Mouse (Mus musculus) midbrain, embryonic 11.5 days (tissue): ENCODE data around the gene Siah2. TPM values are rescaled to one million over a fixed set of nuclear protein-coding genes. Genes with fewer than 3 reads are reported as not detected.
A peak's percentile ranks its signal among the peaks of the same experiment; 100 is the strongest.

Experiments
- ATAC-seq: fragments of 200-750 bp; cut with Nextera tagmentation; 2 replicates; pipeline ENCODE4 v1.8.0; 2017; ENCODE audit warnings: moderate TSS enrichment, moderate library complexity; ENCODE audit not compliant: low FRiP score
- DNase-seq: peaks from one replicate; pipeline ENCODE4 v3.0.0; 2015; ENCODE audit warnings: low spot score; ENCODE audit errors: missing footprints
- H3K27ac ChIP-seq: fragments of 300-500 bp; sonication (generic); 2 replicates; pipeline ENCODE4 v1.5.1; 2014; ENCODE audit warnings: low read depth, low read length
- H3K27me3 ChIP-seq: fragments of 300-500 bp; sonication (generic); 2 replicates; pipeline ENCODE4 v1.6.1; 2014; ENCODE audit warnings: mild to moderate bottlenecking, low read length, moderate library complexity, mixed read lengths; ENCODE audit not compliant: control insufficient read depth, insufficient read depth
- H3K36me3 ChIP-seq: fragments of 300-500 bp; sonication (generic); 2 replicates; pipeline ENCODE4 v1.6.1; 2014; ENCODE audit warnings: mild to moderate bottlenecking, low read length, moderate library complexity, mixed read lengths; ENCODE audit not compliant: control insufficient read depth, insufficient read depth
- H3K4me1 ChIP-seq: fragments of 300-500 bp; sonication (generic); 2 replicates; pipeline ENCODE4 v1.6.1; 2014; ENCODE audit warnings: low read length; ENCODE audit not compliant: control insufficient read depth, insufficient read depth
- H3K4me2 ChIP-seq: fragments of 300-500 bp; sonication (generic); 2 replicates; pipeline ENCODE4 v1.6.1; 2014; ENCODE audit warnings: mild to moderate bottlenecking, moderate library complexity
- H3K4me3 ChIP-seq: fragments of 300-500 bp; sonication (generic); 2 replicates; pipeline ENCODE4 v1.5.1; 2014; ENCODE audit warnings: low read depth, low read length
- H3K9ac ChIP-seq: fragments of 300-500 bp; sonication (generic); 2 replicates; pipeline ENCODE4 v1.6.1; 2014; ENCODE audit warnings: low read length
- H3K9me3 ChIP-seq: fragments of 300-500 bp; sonication (generic); 2 replicates; pipeline ENCODE4 v1.6.1; 2016; ENCODE audit warnings: low read length; ENCODE audit not compliant: control insufficient read depth
- WGBS: fragments of 180-500 bp; shearing (Covaris S2); extraction: QIAGEN DNeasy Blood & Tissue Kit; methylation state at CpG from one replicate; pipeline ENCODE4 v1.1.7; 2014; 5-methylcytosine and 5-hydroxymethylcytosine counted together
- polyA plus RNA-seq: library from polyadenylated mRNA; unstranded; fragments of >200 nt; fragmentation: Nextera tagmentation; extraction: Ambion mirVana; gene quantifications from 2 replicates; pipeline ENCODE4 v1.2.1, GENCODE M21; 2014

The Siah2 gene
- polyA plus RNA-seq, 1 experiment from 2014 or later: 4.0 TPM

DNA sequence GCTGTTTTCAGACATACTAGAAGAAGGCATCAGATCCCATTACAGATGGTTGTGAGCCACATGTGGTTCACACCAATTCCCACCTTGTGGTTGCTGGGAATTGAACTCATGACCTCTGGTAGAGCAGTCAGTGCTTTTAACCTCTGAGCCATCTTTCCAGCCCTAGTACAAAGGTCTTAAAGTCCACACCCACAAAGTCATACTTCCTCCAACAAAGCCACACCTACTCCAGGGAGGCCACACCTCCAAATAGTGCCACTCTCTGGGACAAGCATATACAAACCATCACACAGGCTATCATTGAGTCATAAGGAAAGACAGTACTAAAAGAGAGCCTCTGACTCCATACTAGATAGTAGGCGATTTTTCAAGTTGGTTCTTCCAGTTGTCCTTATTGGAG, 10.1 kb upstream of the Siah2 start:
- DNase-seq: no peak
- H3K27ac ChIP-seq: no peak overlapping the region
- no peaks in the 10 kb centered on the region for H3K9me3 ChIP-seq
- WGBS: 86% methylated on average over 1 of the region's 1 CpGs
- H3K36me3 ChIP-seq: no peaks in the 10 kb centered on the region
- no peaks in the 10 kb centered on the region for H3K4me1 ChIP-seq
- H3K4me2 ChIP-seq: no peak overlapping the region
- no peak overlapping the region for H3K4me3 ChIP-seq
- ATAC-seq: no peak
- no peaks in the 10 kb centered on the region for H3K27me3 ChIP-seq
- no peak overlapping the region for H3K9ac ChIP-seq

DNA sequence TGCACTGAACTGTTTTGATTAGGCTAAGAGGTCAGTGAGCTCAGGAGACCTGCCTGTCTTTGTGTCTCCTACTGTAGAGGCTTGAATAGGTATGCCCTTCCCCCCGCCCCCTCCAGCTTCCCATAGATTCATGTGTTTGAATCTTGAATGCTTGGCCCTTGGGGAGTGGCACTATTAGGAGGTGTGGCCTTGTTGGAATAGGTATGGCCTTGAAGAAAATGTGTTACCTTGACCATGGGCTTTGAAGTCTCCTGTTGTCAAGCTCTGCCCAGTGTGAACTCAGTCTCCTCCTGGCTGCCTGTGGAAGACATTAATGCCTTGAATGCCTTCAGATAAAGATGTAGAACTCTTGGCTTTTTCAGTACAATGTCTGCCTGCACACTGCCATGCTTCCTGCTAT, 9.2 kb upstream of the Siah2 start:
- Histone ChIP-seq H3K9me3 (no peaks in the 10 kb centered on the region), H3K9ac (no peak overlapping the region), H3K4me2 (no peak overlapping the region), H3K4me3 (no peak overlapping the region), H3K4me1 (no peaks in the 10 kb centered on the region), H3K27ac (no peak overlapping the region), H3K36me3 (no peaks in the 10 kb centered on the region), H3K27me3 (no peaks in the 10 kb centered on the region)
- ATAC-seq (no peak), DNase-seq (peak; percentile 33)
- 78% methylated on average over 1 of the region's 1 CpGs for WGBS

DNA sequence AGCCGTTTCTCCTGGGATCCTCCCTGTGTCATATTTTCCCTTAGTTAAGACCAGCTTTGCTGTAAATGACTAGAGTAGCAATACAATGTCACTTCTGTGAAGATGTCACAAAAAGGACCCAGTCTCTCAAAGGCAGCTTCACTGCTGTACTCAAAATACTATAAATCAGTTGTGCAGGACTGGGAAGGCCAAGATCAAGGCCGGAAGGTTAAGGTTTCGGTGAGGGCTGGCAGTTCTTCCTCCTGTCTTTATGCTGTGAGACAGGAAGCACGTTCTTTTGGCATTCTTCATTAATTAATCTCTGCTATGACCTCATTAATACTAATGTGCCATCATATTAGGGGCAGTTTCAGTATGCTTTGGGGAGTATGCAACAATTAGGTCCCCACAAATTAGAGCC, 5.7 kb upstream of the Siah2 start:
- ATAC-seq: no peak
- H3K36me3 ChIP-seq: no peaks in the 10 kb centered on the region
- no peak for DNase-seq
- 82% methylated on average over 4 of the region's 4 CpGs for WGBS
- H3K27ac ChIP-seq: no peak overlapping the region
- H3K4me3 ChIP-seq: no peak overlapping the region
- no peak overlapping the region for H3K4me2 ChIP-seq
- no peaks in the 10 kb centered on the region for H3K9me3 ChIP-seq
- no peaks in the 10 kb centered on the region for H3K4me1 ChIP-seq
- no peak overlapping the region for H3K9ac ChIP-seq
- H3K27me3 ChIP-seq: peaks cover 6% of the 10 kb centered on the region; the same call in 1 of the 2 replicates

DNA sequence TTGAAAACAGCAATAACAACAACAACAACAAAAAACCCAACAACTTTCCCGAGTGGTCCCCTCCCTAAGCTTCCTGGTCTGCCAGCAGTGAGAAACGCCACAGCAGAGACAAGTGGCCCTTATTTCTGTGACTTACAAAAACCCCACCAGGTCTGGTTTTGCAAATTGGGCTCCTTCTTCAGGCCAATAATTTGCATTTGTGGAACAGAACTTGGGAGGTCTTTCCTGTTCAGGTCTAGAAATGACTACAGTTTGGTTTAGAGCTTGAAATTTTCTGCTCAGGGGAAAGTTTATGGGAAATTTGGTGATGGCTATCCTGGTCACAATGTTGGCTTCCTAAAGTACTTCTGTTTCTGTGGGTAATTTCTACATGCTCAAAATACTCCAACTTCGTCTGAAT, 4.6 kb upstream of the Siah2 start:
- no peak for DNase-seq
- no peak for ATAC-seq
- WGBS: 65% methylated on average over 3 of the region's 3 CpGs
- Histone ChIP-seq H3K36me3 (no peaks in the 10 kb centered on the region), H3K4me2 (no peak overlapping the region), H3K9me3 (no peaks in the 10 kb centered on the region), H3K27me3 (peaks cover 7% of the 10 kb centered on the region; the same call in 1 of the 2 replicates), H3K4me3 (no peak overlapping the region), H3K4me1 (no peaks in the 10 kb centered on the region), H3K27ac (no peak overlapping the region), H3K9ac (no peak overlapping the region)

DNA sequence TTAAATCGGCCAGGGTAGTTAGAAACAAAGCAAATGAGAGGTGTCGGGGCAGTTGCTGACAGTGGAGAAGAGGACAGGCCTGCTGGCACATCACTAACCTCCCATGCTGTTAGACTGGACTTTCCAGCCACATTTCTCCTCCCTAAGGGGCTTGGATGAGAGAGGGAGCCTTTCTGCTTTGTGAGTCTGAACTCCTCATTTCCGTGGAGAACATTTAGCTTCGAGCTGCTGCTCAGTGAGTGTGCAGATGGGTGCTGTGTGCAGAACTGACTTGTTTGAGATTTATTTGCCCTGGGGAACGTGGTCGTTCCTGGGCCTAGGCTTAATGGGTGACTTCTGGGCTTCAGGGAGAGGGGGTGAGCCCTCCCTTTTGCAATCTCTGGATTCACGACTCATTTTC, 3.3 kb upstream of the Siah2 start:
- ATAC-seq (no peak), DNase-seq (peak; percentile 76)
- Histone ChIP-seq H3K36me3 (no peaks in the 10 kb centered on the region), H3K9me3 (no peaks in the 10 kb centered on the region), H3K27me3 (peaks cover 7% of the 10 kb centered on the region; the same call in 1 of the 2 replicates), H3K4me1 (no peaks in the 10 kb centered on the region), H3K27ac (no peak overlapping the region), H3K4me2 (no peak overlapping the region), H3K4me3 (no peak overlapping the region), H3K9ac (no peak overlapping the region)
- WGBS: 64% methylated on average over 7 of the region's 7 CpGs

DNA sequence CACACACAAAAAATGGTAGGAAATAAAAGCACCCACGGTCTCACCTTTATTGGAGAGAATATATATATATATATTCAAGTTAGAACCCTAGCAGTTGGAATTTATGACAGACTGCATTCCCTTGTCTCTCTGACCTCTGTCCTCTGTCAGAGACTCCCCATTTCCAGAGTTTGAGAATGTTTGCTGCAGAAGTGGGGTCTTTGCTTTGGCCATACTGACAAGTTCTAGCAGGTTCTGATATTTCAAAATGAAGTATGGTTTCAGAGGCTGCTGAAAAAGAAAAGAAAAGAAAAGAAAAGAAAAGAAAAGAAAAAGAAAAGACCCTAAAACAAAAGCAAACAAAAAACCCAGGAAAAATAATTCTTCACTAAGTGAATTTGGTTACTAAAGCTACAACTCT, 2.8 kb upstream of the Siah2 start:
- DNase-seq (peak; percentile 77), ATAC-seq (no peak)
- Histone ChIP-seq H3K27me3 (peaks cover 7% of the 10 kb centered on the region; the same call in 1 of the 2 replicates), H3K4me2 (no peak overlapping the region), H3K36me3 (no peaks in the 10 kb centered on the region), H3K9ac (no peak overlapping the region), H3K9me3 (no peaks in the 10 kb centered on the region), H3K4me1 (peaks cover 2% of the 10 kb centered on the region; the same call in 1 of the 2 replicates), H3K27ac (no peak overlapping the region), H3K4me3 (no peak overlapping the region)
- WGBS: 90% methylated on average over 1 of the region's 1 CpGs

DNA sequence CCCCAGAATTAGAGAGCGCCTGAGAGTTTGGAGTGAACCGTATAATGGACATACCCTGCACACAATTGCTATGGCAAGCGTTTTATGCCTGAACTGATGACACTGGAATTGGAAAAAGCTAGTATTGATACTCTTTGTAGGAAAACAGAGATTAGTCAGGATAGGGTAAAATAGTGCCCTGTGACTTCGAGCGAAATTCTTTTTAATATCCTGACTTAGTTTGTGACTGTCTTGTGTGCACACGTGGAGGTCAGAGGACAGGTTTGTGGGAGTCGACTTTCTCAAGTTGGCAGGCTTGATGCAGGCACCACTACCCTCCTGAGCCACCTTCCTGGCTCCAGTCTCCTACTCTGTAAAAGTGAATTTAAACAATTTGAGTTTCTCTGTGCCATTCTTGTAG, 1.1 kb upstream of the Siah2 start:
- Histone ChIP-seq H3K27ac (no peak overlapping the region), H3K9me3 (no peaks in the 10 kb centered on the region), H3K27me3 (peaks cover 10% of the 10 kb centered on the region; the same call in 1 of the 2 replicates), H3K4me3 (no peak overlapping the region), H3K36me3 (no peaks in the 10 kb centered on the region), H3K9ac (no peak overlapping the region), H3K4me2 (no peak overlapping the region), H3K4me1 (peaks cover 2% of the 10 kb centered on the region; the same call in 1 of the 2 replicates)
- 88% methylated on average over 7 of the region's 7 CpGs for WGBS
- no peak for ATAC-seq
- DNase-seq: no peak

DNA sequence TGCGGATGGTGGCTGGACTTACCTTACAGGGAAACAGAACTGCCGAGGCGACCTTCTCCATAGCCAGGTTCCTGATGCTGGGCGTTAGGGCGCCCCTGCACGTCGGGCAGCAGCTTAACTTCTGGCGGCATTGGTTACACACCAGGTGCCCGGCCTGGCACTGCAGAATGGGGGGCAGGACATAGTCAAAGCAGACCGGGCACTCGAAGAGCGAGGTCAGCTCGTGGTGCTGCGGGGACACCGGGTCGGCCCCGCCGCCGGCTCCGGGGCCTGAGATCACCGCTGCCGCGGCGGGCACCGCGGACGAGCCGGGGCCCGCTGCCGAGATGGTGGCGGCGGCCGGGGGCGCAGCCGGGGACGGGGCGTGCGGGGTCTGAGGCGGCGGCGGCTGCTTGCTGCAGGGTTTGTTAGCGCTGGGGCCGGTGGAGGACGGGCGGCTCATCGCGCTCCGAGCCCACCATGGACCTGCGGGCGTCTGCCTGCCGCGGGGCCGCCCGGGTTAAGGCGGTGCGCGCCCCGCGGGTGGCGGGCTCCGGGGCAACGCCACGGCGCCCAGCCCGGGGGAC, 743 bp downstream of the Siah2 start:
- Histone ChIP-seq H3K9me3 (no peaks in the 10 kb centered on the region), H3K36me3 (no peaks in the 10 kb centered on the region), H3K27ac (no peak overlapping the region; the same call in 1 of the 2 replicates), H3K4me3 (peak overlapping the region; percentile 75), H3K27me3 (peaks cover 10% of the 10 kb centered on the region; the same call in 1 of the 2 replicates), H3K4me2 (peak overlapping the region; percentile 82), H3K4me1 (peaks cover 2% of the 10 kb centered on the region; the same call in 1 of the 2 replicates), H3K9ac (peak overlapping the region; percentile 71)
- peak; percentile 95 for DNase-seq
- ATAC-seq: peak; percentile 19; the same call in 1 of the 2 replicates
- under 1% methylated on average over 41 of the region's 65 CpGs for WGBS

DNA sequence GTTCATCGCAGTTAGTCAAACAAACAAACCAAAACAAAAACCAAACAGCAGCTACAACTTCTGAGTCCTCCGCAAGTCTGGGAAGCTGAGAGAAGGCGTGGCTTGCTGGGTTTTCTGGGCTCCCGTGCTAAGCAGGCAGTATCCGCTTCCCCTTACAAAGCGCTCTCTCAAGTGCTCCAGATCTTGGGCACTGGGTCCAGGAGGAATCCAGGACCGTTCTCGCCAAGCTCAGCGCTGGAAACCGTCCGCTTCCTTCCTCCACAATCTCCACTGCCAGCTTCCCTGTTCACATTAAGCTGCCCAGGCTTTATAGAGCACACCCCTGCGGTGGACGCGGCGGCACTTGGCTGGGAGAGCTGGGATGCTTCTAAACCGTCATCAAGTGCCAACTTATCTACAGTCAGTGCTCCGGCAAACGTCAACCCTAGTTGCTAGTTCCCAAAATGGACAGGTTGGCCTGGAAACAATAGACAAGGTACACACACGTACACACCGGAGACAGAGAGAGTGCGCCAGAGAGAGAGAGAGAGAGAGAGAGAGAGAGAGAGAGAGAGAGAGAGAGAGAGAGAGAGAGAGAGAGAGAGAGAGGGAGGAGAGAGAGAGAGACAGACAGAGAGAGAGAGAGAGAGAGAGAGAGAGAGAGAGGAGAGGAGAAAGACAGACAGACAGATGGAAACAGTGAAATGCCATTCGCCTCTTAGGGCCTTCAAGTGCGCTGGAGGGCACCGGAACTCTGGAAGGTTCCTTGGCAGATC, 1.4 kb downstream of the Siah2 start:
- ATAC-seq: no peak

More for the DNA sequence above, 1.4 kb downstream of the Siah2 start:
- peak overlapping the region; percentile 71 for H3K9ac ChIP-seq
- peak; percentile 97 for DNase-seq
- H3K4me3 ChIP-seq: peak overlapping the region; percentile 75
- H3K36me3 ChIP-seq: no peaks in the 10 kb centered on the region
- no peak overlapping the region for H3K27ac ChIP-seq
- peaks cover 10% of the 10 kb centered on the region; the same call in 1 of the 2 replicates for H3K27me3 ChIP-seq
- under 1% methylated on average over 23 of the region's 24 CpGs for WGBS
- peak overlapping the region; percentile 82 for H3K4me2 ChIP-seq
- peaks cover 2% of the 10 kb centered on the region; the same call in 1 of the 2 replicates for H3K4me1 ChIP-seq
- no peaks in the 10 kb centered on the region for H3K9me3 ChIP-seq
